Mouse (Mus musculus) kidney, adult 2 months (tissue): Measurements from ENCODE around the gene Hmbs. TPM values are rescaled to one million over a fixed set of nuclear protein-coding genes. Genes with fewer than 3 reads are reported as not detected.
"Not testable (repeated sequence)": the region's sequence is repeated elsewhere in the genome, so short reads cannot be mapped to it uniquely, and the experiment has no call there.

Experiments used
- DNase-seq: peaks from one replicate; pipeline ENCODE4 v3.0.0; 2021
- H3K27ac ChIP-seq: fragments of 200-500 bp; 2 replicates; pipeline ENCODE4 v1.5.1; 2012; ENCODE audit warnings: low read depth, low read length, control low read depth, inconsistent platforms; ENCODE audit not compliant: insufficient read depth
- H3K27me3 ChIP-seq: fragments of 200-500 bp; replicated peaks from 2 replicates; pipeline ENCODE4 v1.6.1; 2012; ENCODE audit warnings: mild to moderate bottlenecking, moderate library complexity, low read length, inconsistent platforms; ENCODE audit not compliant: control insufficient read depth, insufficient read depth
- H3K36me3 ChIP-seq: fragments of 200-500 bp; 2 replicates; pipeline ENCODE4 v1.6.1; 2012; ENCODE audit warnings: mild to moderate bottlenecking, moderate library complexity, low read length, inconsistent platforms; ENCODE audit not compliant: control insufficient read depth, insufficient read depth
- H3K4me1 ChIP-seq: fragments of 200-500 bp; 2 replicates; pipeline ENCODE4 v1.6.1; 2011; ENCODE audit warnings: low read length; ENCODE audit not compliant: control insufficient read depth, insufficient read depth
- H3K4me3 ChIP-seq: fragments of 200-500 bp; 2 replicates; pipeline ENCODE4 v1.5.1; 2011; ENCODE audit warnings: mild to moderate bottlenecking, low read depth, low read length, control low read depth; ENCODE audit not compliant: insufficient read depth
- CTCF ChIP-seq: fragments of 200-500 bp; conservative IDR thresholded peaks from 2 replicates; pipeline ENCODE4 v1.5.1; 2011; ENCODE audit warnings: low read depth, mild to moderate bottlenecking, control low read depth, low read length, moderate library complexity, mixed read lengths; ENCODE audit not compliant: insufficient read depth, insufficient read length
- POLR2A ChIP-seq: fragments of 200-500 bp; IDR thresholded peaks from one replicate; pipeline ENCODE4 v1.6.1; 2011; ENCODE audit warnings: low read depth, low read length, control low read depth
- WGBS: fragments of 180-500 bp; shearing (Covaris S2); methylation state at CpG from one replicate; pipeline ENCODE4 v1.1.7; 2018; 5-methylcytosine and 5-hydroxymethylcytosine counted together
- polyA plus RNA-seq: library from polyadenylated mRNA; depleted of rRNA; stranded (reverse); fragments of >200 nt; gene quantifications from 2 replicates; pipeline ENCODE4 v1.2.3, GENCODE M21; 2012

Gene Hmbs
- polyA plus RNA-seq, 1 experiment: 49.3 TPM

DNA sequence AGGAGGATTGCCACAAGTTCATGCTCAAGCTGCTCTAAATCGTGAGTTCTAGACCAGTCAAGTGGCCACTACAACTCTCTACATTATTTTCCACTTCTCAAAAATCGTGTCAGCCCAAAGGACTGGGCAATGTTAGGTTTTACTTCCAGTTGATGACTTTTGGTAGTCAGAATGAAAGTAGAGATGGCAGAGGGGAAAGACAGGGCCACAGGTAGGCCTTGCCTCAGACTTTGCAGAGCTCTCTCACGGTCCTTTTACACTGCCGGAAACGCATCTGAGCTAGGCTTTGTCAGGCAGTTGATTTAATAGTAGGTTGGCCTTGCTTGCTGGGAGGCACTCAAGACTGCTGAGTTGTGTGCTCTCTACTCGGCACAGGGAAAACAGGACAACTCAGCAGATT lies 19.9 kb downstream of the Hmbs start:
- Histone ChIP-seq H3K27me3 (no peaks in the 10 kb centered on the region), H3K36me3 (no peaks in the 10 kb centered on the region), H3K27ac (no peak overlapping the region), H3K4me1 (peaks cover 13% of the 10 kb centered on the region; the same call in 1 of the 2 replicates), H3K4me3 (no peak overlapping the region)
- WGBS: 59% methylated on average over 6 of the region's 6 CpGs
- TF ChIP-seq CTCF (no peak), POLR2A (no peak)
- peak; percentile 40 for DNase-seq

DNA sequence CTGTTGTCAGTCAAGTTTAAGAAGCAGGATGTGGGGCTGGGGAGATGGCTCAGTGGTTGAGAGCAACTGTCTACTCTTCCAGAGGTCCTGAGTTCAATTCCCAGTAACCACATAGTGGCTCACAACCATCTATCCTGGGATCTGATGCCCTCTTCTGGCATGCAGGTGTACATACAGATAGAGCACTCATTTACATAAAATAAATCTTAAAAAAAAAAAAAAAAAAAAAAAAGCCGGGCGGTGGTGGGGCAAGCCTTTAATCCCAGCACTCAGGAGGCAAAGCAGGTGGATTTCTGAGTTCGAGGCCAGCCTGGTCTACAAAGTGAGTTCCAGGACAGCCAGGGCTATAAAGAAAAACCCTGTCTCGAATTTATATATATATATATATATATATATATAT lies 20.4 kb downstream of the Hmbs start:
- H3K27me3 ChIP-seq, H3K27ac ChIP-seq, H3K36me3 ChIP-seq, DNase-seq, H3K4me3 ChIP-seq: not testable (repeated sequence)
- 55% methylated on average over 4 of the region's 4 CpGs for WGBS
- peaks cover 13% of the 10 kb centered on the region; the same call in 1 of the 2 replicates for H3K4me1 ChIP-seq

DNA sequence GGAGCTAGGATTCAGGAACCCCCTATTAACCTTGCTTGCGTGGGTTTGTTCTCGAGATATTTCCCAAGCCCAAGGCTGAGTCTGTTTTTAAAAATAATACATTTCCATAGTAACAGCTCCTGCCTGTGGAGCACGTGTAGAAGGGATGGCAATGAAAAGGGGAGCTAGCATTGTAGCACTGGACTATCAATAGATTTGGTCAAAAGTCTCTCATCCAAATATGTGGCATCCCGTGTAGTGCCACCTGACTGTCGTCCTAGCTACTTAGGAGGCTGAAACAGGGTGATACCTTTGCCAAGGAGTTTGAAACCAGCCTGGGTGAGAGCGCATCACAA lies 23.3 kb downstream of the Hmbs start:
- TF ChIP-seq POLR2A: no peak
- TF ChIP-seq CTCF: no peak
- peaks cover 11% of the 10 kb centered on the region for H3K4me1 ChIP-seq
- WGBS: 21% methylated on average over 6 of the region's 6 CpGs
- peak overlapping the region; percentile 33 for H3K4me3 ChIP-seq
- DNase-seq: no peak
- no peaks in the 10 kb centered on the region for H3K27me3 ChIP-seq
- peaks cover 4% of the 10 kb centered on the region for H3K36me3 ChIP-seq
- peak overlapping the region; percentile 54; the same call in 1 of the 2 replicates for H3K27ac ChIP-seq

DNA sequence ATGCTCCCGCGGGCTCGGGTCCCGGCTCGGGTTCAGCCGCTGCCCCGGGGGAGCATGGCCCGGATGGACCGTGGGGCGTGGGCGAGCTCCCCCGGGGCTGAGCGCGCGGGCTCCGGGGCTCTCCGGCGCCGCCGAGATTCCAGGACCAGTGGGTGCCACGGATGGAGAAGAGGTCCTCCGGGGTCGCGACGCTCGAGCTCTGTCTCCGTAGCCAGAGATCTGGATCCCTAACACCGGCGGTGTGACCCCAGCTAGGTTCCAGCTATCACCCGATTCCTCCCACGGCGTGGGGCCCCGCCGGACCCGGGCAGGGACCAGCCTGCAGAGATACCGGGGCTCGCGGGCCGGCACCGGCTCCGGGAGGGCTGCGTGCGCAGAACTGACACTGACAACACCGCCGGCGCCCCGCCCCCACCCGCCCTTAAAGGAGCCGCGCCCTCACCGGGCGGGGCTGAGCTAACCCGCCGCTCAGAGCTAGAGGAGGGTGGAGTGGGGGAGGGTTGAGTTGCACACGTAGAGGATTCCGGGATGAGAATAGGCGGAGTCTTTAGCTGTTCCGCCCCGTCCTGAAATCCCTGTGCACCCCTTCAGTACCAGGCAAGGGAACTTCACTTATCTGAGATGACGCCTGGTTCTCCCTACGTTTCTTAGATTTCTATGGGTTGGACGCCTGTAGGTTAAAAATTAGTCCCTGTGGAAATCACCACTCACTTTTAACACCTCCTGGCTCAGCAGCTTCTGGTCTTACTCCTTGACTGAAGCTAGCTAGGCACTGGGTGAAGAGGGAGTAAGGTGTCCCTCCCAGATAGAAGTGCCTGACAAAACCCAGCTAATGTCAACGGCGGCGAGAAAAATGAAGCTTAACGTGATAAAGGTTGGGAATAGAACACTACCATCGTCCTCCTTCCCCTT lies 23.9 kb downstream of the Hmbs start, which contains the start of gene C2cd2l:
Gene C2cd2l, minus strand, starts transcription at position 399 of the 912 bp plus-strand sequence.
- DNase-seq: peak; percentile 96
- Histone ChIP-seq H3K4me3 (peak within 1 kb of the TSS; percentile 98), H3K27me3 (no peaks in the 10 kb centered on the region), H3K4me1 (peaks cover 9% of the 10 kb centered on the region), H3K27ac (peak within 1 kb of the TSS; percentile 93), H3K36me3 (peaks cover 6% of the 10 kb centered on the region)
- WGBS: under 1% methylated on average over 67 of the region's 67 CpGs
- no peak for TF ChIP-seq CTCF
- no peak for TF ChIP-seq POLR2A

GRCm38 (mm10) chr9:44319105-44319886 lies 24.7 kb downstream of the Hmbs start:
- Histone ChIP-seq H3K27me3 (no peaks in the 10 kb centered on the region), H3K4me3 (peak overlapping the region; percentile 98), H3K27ac (peak overlapping the region; percentile 93), H3K36me3 (peaks cover 10% of the 10 kb centered on the region), H3K4me1 (peaks cover 9% of the 10 kb centered on the region)
- peak; percentile 45 for DNase-seq
- TF ChIP-seq CTCF (no peak), POLR2A (no peak)
- WGBS: 2% methylated on average over 37 of the region's 37 CpGs

- peaks cover 10% of the 10 kb centered on the region for H3K36me3 ChIP-seq
- peaks cover 9% of the 10 kb centered on the region for H3K4me1 ChIP-seq
- no peak for TF ChIP-seq POLR2A
- TF ChIP-seq CTCF: no peak
- peak overlapping the region; percentile 93 for H3K27ac ChIP-seq
- H3K27me3 ChIP-seq: no peaks in the 10 kb centered on the region
- 9% methylated on average over 3 of the region's 3 CpGs for WGBS
- DNase-seq: peak; percentile 81
- H3K4me3 ChIP-seq: peak overlapping the region; percentile 98
These were observed 25.3 kb downstream of the Hmbs start for GRCm38 (mm10) chr9:44318826-44319095.
